Mouse (Mus musculus) hindbrain, postnatal 0 days (tissue): Measurements from ENCODE around the gene Arfgef3. TPM values are rescaled to one million over a fixed set of nuclear protein-coding genes. Genes with fewer than 3 reads are reported as not detected.

ENCODE experiments used
- ATAC-seq: fragments of 200-750 bp; cut with Nextera tagmentation; 2 replicates; pipeline ENCODE4 v1.8.0; 2017; ENCODE audit warnings: mild to moderate bottlenecking, moderate TSS enrichment, moderate library complexity
- DNase-seq: peaks from one replicate; pipeline ENCODE4 v3.0.0-alpha.2; 2015; ENCODE audit warnings: low spot score
- H3K27ac ChIP-seq: fragments of 300-500 bp; sonication (generic); 2 replicates; pipeline ENCODE4 v1.5.1; 2014; ENCODE audit warnings: mild to moderate bottlenecking
- H3K27me3 ChIP-seq: fragments of 300-500 bp; sonication (generic); 2 replicates; pipeline ENCODE4 v1.6.1; 2014; ENCODE audit warnings: low read length, mixed read lengths; ENCODE audit not compliant: insufficient read depth
- H3K36me3 ChIP-seq: fragments of 300-500 bp; sonication (generic); 2 replicates; pipeline ENCODE4 v1.6.1; 2014; ENCODE audit warnings: low read length, mixed read lengths; ENCODE audit not compliant: insufficient read depth
- H3K4me1 ChIP-seq: fragments of 300-500 bp; sonication (generic); 2 replicates; pipeline ENCODE4 v1.6.1; 2014; ENCODE audit warnings: antibody characterized with exemption, low read length, mixed read lengths; ENCODE audit not compliant: insufficient read depth
- H3K4me2 ChIP-seq: fragments of 300-500 bp; sonication (generic); 2 replicates; pipeline ENCODE4 v1.6.1; 2014; ENCODE audit warnings: low read depth, mild to moderate bottlenecking, low read length, moderate library complexity, mixed read lengths
- H3K4me3 ChIP-seq: fragments of 300-500 bp; sonication (generic); 2 replicates; pipeline ENCODE4 v1.5.1; 2014; ENCODE audit warnings: low read length
- H3K9ac ChIP-seq: fragments of 300-500 bp; sonication (generic); replicated peaks from 2 replicates; pipeline ENCODE4 v1.6.1; 2014; ENCODE audit warnings: mild to moderate bottlenecking, low read length, moderate library complexity, mixed read lengths
- H3K9me3 ChIP-seq: fragments of 300-500 bp; sonication (generic); 2 replicates; pipeline ENCODE4 v1.6.1; 2016; ENCODE audit warnings: low read length, mixed read lengths
- CTCF ChIP-seq: IDR thresholded peaks from 2 replicates; pipeline ENCODE4 v1.5.1; 2016; ENCODE audit warnings: antibody characterized with exemption, control low read depth, low read depth
- WGBS: fragments of 180-500 bp; shearing (Covaris S2); extraction: QIAGEN DNeasy Blood & Tissue Kit; methylation state at CpG from one replicate; pipeline ENCODE4 v1.1.7; 2014; 5-methylcytosine and 5-hydroxymethylcytosine counted together
- polyA plus RNA-seq: library from polyadenylated mRNA; unstranded; fragments of >200 nt; fragmentation: Nextera tagmentation; extraction: Ambion mirVana; gene quantifications from 2 replicates; pipeline ENCODE4 v1.2.1, GENCODE M21; 2015
- total RNA-seq: library from RNA; depleted of rRNA; stranded (reverse); fragments of >200 nt; gene quantifications from 2 replicates; pipeline ENCODE4 v1.2.3, GENCODE M21; 2014

Arfgef3 gene
- total and polyA plus RNA-seq, 2 experiments from 2014 or later, result 5.6 to 39.0 TPM

DNA sequence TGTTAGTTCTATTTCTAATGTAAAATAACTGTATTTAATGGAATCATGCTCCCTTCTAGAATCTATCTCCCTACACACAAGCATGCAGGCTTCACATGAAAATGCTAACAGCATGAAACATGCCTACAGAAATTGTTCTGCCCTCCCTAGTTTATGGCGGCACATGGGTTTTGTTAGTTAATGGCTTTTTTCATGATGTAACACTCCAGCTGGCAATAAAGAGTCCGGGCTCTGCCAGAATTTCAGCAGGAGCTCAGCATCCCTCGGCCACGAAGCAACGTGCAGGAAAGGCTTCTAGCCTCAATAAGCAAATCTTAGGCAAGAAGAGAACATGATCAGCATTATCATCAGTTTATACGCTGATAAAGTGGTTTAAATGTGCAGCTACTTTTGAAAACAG is 32.8 kb downstream of the Arfgef3 start:
- no peak overlapping the region for H3K9ac ChIP-seq
- no peak overlapping the region for H3K4me3 ChIP-seq
- DNase-seq (peak; percentile 53), ATAC-seq (0 out of 2 replicates have a peak, but pooled peaks have one; percentile 45)
- no peaks in the 10 kb centered on the region for H3K9me3 ChIP-seq
- no peak for TF ChIP-seq CTCF
- H3K36me3 ChIP-seq, result no peaks in the 10 kb centered on the region
- no peaks in the 10 kb centered on the region for H3K27me3 ChIP-seq
- H3K27ac ChIP-seq, result no peak overlapping the region
- no peak overlapping the region for H3K4me2 ChIP-seq
- 0 out of 2 replicates have a peak, but pooled peaks cover 2% of the 10 kb centered on the region for H3K4me1 ChIP-seq
- 32% methylated on average over 6 of the region's 6 CpGs for WGBS

- no peak overlapping the region for H3K4me2 ChIP-seq
- 89% methylated on average over 2 of the region's 2 CpGs for WGBS
- no peaks in the 10 kb centered on the region for H3K9me3 ChIP-seq
- H3K27me3 ChIP-seq, result no peaks in the 10 kb centered on the region
- H3K4me3 ChIP-seq, result no peak overlapping the region
- H3K36me3 ChIP-seq, result no peaks in the 10 kb centered on the region
- H3K27ac ChIP-seq, result no peak overlapping the region
- DNase-seq (no peak), ATAC-seq (no peak)
- H3K4me1 ChIP-seq, result 0 out of 2 replicates have a peak, but pooled peaks cover 2% of the 10 kb centered on the region
- H3K9ac ChIP-seq, result no peak overlapping the region
- TF ChIP-seq CTCF, result no peak
These were observed 33.9 kb downstream of the Arfgef3 start for GRCm38 (mm10) chr10:18709836-18710235.

- H3K36me3 ChIP-seq, result no peaks in the 10 kb centered on the region
- no peak overlapping the region for H3K4me2 ChIP-seq
- H3K27me3 ChIP-seq, result no peaks in the 10 kb centered on the region
- TF ChIP-seq CTCF, result no peak
- DNase-seq (no peak), ATAC-seq (no peak)
- 76% methylated on average over 1 of the region's 1 CpGs for WGBS
- no peak overlapping the region for H3K4me3 ChIP-seq
- H3K9ac ChIP-seq, result no peak overlapping the region
- H3K9me3 ChIP-seq, result no peaks in the 10 kb centered on the region
- no peak overlapping the region for H3K27ac ChIP-seq
- 0 out of 2 replicates have a peak, but pooled peaks cover 2% of the 10 kb centered on the region for H3K4me1 ChIP-seq
These were observed 35.1 kb downstream of the Arfgef3 start for GRCm38 (mm10) chr10:18708641-18709040.

- 49% methylated on average over 4 of the region's 4 CpGs for WGBS
- no peak for TF ChIP-seq CTCF
- Histone ChIP-seq H3K27me3 (no peaks in the 10 kb centered on the region), H3K9me3 (no peaks in the 10 kb centered on the region), H3K4me1 (peaks cover 4% of the 10 kb centered on the region; the same call in 1 of the 2 replicates), H3K36me3 (no peaks in the 10 kb centered on the region), H3K9ac (no peak overlapping the region), H3K4me2 (no peak overlapping the region), H3K4me3 (no peak overlapping the region), H3K27ac (no peak overlapping the region)
- DNase-seq (no peak), ATAC-seq (no peak)
These were observed 39.2 kb downstream of the Arfgef3 start for GRCm38 (mm10) chr10:18704393-18705120.

DNA sequence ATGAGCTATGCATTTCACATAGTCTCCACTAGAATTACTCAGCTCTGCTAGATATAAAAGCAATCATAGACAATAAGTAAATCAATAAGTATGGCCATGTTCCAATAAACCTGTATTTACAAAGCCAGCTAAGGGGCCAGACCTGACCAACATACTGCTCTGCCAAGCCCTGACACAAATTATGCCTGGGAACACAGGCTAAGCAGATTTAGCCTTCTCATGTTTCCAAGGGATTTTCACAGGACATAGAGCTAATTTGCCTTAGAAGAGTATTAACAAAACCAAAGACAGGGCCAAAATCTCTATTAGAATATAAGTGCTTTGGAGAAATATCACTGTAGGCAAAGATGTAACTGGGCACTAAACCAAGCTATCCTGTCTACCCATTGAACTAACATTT is 42.2 kb downstream of the Arfgef3 start:
- Histone ChIP-seq H3K4me3 (no peak overlapping the region), H3K4me2 (no peak overlapping the region), H3K9ac (no peak overlapping the region), H3K36me3 (0 out of 2 replicates have a peak, but pooled peaks cover under 1% of the 10 kb centered on the region), H3K4me1 (peaks cover 3% of the 10 kb centered on the region; the same call in 1 of the 2 replicates), H3K27me3 (no peaks in the 10 kb centered on the region), H3K9me3 (no peaks in the 10 kb centered on the region), H3K27ac (no peak overlapping the region)
- TF ChIP-seq CTCF, result no peak
- no peak for ATAC-seq
- DNase-seq, result no peak

DNA sequence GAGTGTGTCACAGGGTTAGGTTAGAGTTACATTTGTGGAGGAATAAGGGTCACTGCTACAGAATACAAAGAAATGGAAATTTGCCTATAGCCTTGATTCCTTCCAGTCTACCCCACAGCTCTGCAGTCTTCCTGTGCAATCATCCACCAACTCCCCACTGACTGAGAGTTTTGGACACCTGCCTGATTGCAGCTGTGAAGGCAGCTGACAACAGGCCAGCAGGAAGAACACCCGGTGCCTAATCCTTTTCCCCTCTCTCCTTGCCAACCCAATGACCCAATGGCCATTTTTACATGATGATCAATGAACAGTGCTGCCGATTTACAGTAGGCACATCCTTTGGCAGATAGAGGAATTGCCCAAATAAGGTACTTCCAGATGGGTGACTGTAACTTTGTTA is 43.6 kb downstream of the Arfgef3 start:
- ATAC-seq (peak; percentile 50; the same call in 1 of the 2 replicates), DNase-seq (peak; percentile 43)
- Histone ChIP-seq H3K9ac (no peak overlapping the region), H3K4me3 (no peak overlapping the region), H3K27me3 (no peaks in the 10 kb centered on the region), H3K36me3 (0 out of 2 replicates have a peak, but pooled peaks cover 7% of the 10 kb centered on the region), H3K9me3 (no peaks in the 10 kb centered on the region), H3K27ac (no peak overlapping the region; the same call in 1 of the 2 replicates), H3K4me2 (no peak overlapping the region), H3K4me1 (peaks cover 3% of the 10 kb centered on the region; the same call in 1 of the 2 replicates)
- WGBS, result 39% methylated on average over 2 of the region's 2 CpGs
- TF ChIP-seq CTCF, result no peak

DNA sequence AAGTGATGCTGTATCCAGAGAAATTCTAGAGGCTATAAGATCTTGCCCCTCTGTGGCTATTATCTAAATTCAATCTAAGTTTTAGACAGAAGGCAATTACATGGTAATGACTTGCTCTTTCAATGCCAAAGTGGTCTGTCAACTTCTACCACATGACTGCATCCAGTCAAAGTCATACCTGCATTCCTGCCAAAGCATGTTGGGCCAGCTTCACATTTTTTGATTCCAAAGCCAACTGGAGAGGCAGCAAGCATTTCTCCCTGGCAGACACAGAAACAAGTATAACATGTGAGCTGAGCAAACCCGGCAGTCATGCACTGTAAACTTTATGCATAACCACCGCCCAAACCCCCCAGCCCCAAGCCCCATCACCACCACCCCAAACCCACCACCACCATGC is 44.6 kb downstream of the Arfgef3 start:
- no peak for TF ChIP-seq CTCF
- Histone ChIP-seq H3K9me3 (no peaks in the 10 kb centered on the region), H3K27me3 (no peaks in the 10 kb centered on the region), H3K36me3 (0 out of 2 replicates have a peak, but pooled peaks cover 7% of the 10 kb centered on the region), H3K9ac (no peak overlapping the region), H3K4me1 (peaks cover 3% of the 10 kb centered on the region; the same call in 1 of the 2 replicates), H3K4me3 (no peak overlapping the region), H3K27ac (no peak overlapping the region), H3K4me2 (no peak overlapping the region)
- 90% methylated on average over 2 of the region's 2 CpGs for WGBS
- DNase-seq (no peak), ATAC-seq (no peak)
